Mouse (Mus musculus): ENCODE results near the gene Fgfr2. TPM values are rescaled to one million over a fixed set of nuclear protein-coding genes. Genes with fewer than 3 reads are reported as not detected.

The Fgfr2 gene
- polyA plus RNA-seq, 2 experiments from 2014 or later: not detected

GRCm38 (mm10) chr7:131788595-131789206 is 1334.4 kb downstream of the Fgfr2 start:
- ATAC-seq: no peak

GRCm38 (mm10) chr7:131785721-131786120 is 1337.4 kb downstream of the Fgfr2 start:
- ATAC-seq: no peak

GRCm38 (mm10) chr7:131778271-131778985 is 1344.7 kb downstream of the Fgfr2 start:
- no peak for ATAC-seq

GRCm38 (mm10) chr7:131777461-131778270 is 1345.5 kb downstream of the Fgfr2 start:
- no peak for ATAC-seq

GRCm38 (mm10) chr7:131776191-131776752 is 1346.9 kb downstream of the Fgfr2 start:
- ATAC-seq: no peak

DNA sequence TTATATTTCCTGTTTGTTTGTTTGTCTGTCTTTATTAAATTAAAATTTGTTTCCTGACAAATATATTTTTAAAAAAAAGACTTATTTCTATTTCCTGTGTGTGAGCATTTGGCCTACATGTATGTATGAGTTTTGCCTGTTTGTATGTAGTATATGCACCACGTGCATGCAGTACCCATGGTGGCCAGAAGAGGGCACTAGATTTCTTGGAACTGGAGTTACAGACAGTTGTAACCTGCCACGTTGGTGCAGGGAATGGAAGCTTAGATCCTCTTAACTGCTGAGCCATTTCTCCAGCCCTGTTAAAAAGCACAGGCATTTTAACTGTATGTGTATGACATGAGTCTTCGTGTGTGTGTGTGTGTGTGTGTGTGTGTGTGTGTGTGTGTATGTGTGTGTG is 1365.2 kb downstream of the Fgfr2 start:
- ATAC-seq: no peak

- no peak for ATAC-seq
Observed at GRCm38 (mm10) chr7:131747152-131748010, 1375.8 kb downstream of the Fgfr2 start.

GRCm38 (mm10) chr7:131746752-131747151 is 1376.4 kb downstream of the Fgfr2 start:
- ATAC-seq: no peak

- ATAC-seq: no peak
Observed at GRCm38 (mm10) chr7:131743193-131743592, 1380.0 kb downstream of the Fgfr2 start.

- no peak for ATAC-seq
Observed at GRCm38 (mm10) chr7:131722783-131723575, 1400.2 kb downstream of the Fgfr2 start.

GRCm38 (mm10) chr7:131722316-131722715 is 1400.8 kb downstream of the Fgfr2 start:
- ATAC-seq: no peak

- ATAC-seq: no peak
Observed at GRCm38 (mm10) chr7:131718280-131718679, 1404.9 kb downstream of the Fgfr2 start.

- no peak for ATAC-seq
Observed at GRCm38 (mm10) chr7:131713076-131713475, 1410.1 kb downstream of the Fgfr2 start.

DNA sequence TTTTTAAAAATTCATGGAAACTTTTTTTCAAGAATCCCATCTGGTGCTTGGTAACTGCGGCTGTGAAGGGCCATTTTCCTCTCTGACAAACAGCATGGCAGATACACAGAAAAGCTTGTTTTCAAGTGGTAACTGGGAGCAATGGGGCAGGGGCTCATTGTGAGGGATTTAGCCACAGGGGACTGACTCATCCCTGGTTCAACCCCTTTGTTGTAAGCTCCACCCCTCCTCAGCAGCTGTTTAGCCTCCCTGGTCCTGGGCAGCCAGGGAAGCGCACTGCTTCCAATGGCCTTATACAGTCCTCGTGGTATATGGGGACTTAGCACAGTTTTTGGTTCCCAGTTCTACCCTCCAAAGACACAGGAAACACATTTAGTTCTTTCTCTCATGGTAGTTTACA is 1426.3 kb downstream of the Fgfr2 start:
- ATAC-seq: no peak

GRCm38 (mm10) chr7:131687324-131687723 is 1435.8 kb downstream of the Fgfr2 start:
- ATAC-seq: no peak

- no peak for ATAC-seq
Observed at GRCm38 (mm10) chr7:131677126-131677525, 1446.0 kb downstream of the Fgfr2 start.

- ATAC-seq: no peak
Observed at GRCm38 (mm10) chr7:131670586-131670985, 1452.6 kb downstream of the Fgfr2 start.

GRCm38 (mm10) chr7:131669326-131669725 is 1453.8 kb downstream of the Fgfr2 start:
- no peak for ATAC-seq

DNA sequence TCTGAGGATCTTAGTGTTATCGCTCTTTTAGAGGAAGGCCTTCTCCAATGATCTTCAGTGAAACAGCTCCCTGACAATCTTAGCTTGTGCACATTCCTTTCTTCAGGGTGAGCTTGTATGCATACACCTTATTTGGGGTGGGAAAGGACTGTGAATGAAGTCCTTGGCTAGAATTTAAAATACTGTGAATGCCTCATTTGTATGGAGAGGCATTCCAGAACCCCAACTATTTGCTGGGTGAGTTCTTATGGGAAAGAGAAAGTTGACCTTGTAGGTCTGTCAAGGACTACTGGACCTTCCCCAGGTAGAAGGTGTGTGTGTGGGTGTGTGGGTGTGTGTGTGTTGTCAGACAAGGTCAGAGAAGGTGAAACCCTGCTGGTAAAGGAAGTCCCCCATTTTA is 1462.4 kb downstream of the Fgfr2 start:
- no peak for ATAC-seq

- no peak for ATAC-seq
Observed at GRCm38 (mm10) chr7:131656017-131656416, 1467.1 kb downstream of the Fgfr2 start.

GRCm38 (mm10) chr7:131653416-131653815 is 1469.7 kb downstream of the Fgfr2 start:
- no peak for ATAC-seq

Measured in activated CD4-positive, CD25-positive, alpha-beta regulatory T cell, adult 4 months (primary cell).